Mouse (Mus musculus) bone marrow, adult 2 months (tissue): ENCODE data around the gene Cdan1. TPM values are rescaled to one million over a fixed set of nuclear protein-coding genes. Genes with fewer than 3 reads are reported as not detected.

Experiments used
- H3K27ac ChIP-seq: fragments of 200-500 bp; 2 replicates; pipeline ENCODE4 v1.5.1; 2012; ENCODE audit warnings: low read depth, mild to moderate bottlenecking, control low read depth, inconsistent platforms, low read length; ENCODE audit not compliant: control insufficient read depth, poor library complexity, insufficient read depth
- H3K4me1 ChIP-seq: fragments of 200-500 bp; 2 replicates; pipeline ENCODE4 v1.6.1; 2011; ENCODE audit warnings: low read length; ENCODE audit not compliant: control insufficient read depth, insufficient read depth
- H3K4me3 ChIP-seq: fragments of 200-500 bp; replicated peaks from 2 replicates; pipeline ENCODE3; 2011; ENCODE audit warnings: mild to moderate bottlenecking, low read depth, low read length, control low read depth; ENCODE audit not compliant: control insufficient read depth
- CTCF ChIP-seq: fragments of 200-500 bp; IDR thresholded peaks from 2 replicates; pipeline ENCODE4 v1.5.1; 2011; ENCODE audit warnings: low read length, control low read depth; ENCODE audit not compliant: control insufficient read depth, insufficient read depth
- POLR2A ChIP-seq: fragments of 200-500 bp; IDR thresholded peaks from 2 replicates; pipeline ENCODE4 v1.6.1; 2011; ENCODE audit warnings: low read depth, mild to moderate bottlenecking, control low read depth, low read length, borderline replicate concordance; ENCODE audit not compliant: control insufficient read depth
- WGBS: fragments of 180-500 bp; shearing (Covaris S2); methylation state at CpG from one replicate; pipeline ENCODE4 v1.1.7; 2018; 5-methylcytosine and 5-hydroxymethylcytosine counted together
- polyA plus RNA-seq: library from polyadenylated mRNA; stranded (reverse); fragments of >200 nt; gene quantifications from 2 replicates; pipeline ENCODE4 v1.2.4, GENCODE M21; 2011; ENCODE audit warnings: low replicate concordance; ENCODE audit not compliant: missing spikeins, insufficient read depth, insufficient read length

Cdan1 gene
- polyA plus RNA-seq, 1 experiment = 25.6 TPM

GRCm38 (mm10) chr2:120826936-120827638, 22.8 kb downstream of the Cdan1 start:
- Histone ChIP-seq H3K4me3 (no peak overlapping the region), H3K4me1 (no peaks in the 10 kb centered on the region), H3K27ac (no peak overlapping the region)
- no peak for TF ChIP-seq POLR2A
- TF ChIP-seq CTCF = no peak
- WGBS = 52% methylated on average over 1 of the region's 1 CpGs

GRCm38 (mm10) chr2:120770265-120770935, 79.5 kb downstream of the Cdan1 start:
- TF ChIP-seq POLR2A (no peak), CTCF (no peak)
- Histone ChIP-seq H3K4me1 (no peaks in the 10 kb centered on the region), H3K27ac (no peak overlapping the region), H3K4me3 (no peak overlapping the region)
- WGBS = 70% methylated on average over 2 of the region's 2 CpGs

GRCm38 (mm10) chr2:120761922-120762321, 88.0 kb downstream of the Cdan1 start:
- TF ChIP-seq POLR2A = no peak
- no peak for TF ChIP-seq CTCF
- H3K4me3 ChIP-seq = no peak overlapping the region
- H3K4me1 ChIP-seq = no peaks in the 10 kb centered on the region
- no peak overlapping the region for H3K27ac ChIP-seq

- Histone ChIP-seq H3K4me3 (no peak overlapping the region), H3K4me1 (no peaks in the 10 kb centered on the region), H3K27ac (no peak overlapping the region)
- TF ChIP-seq CTCF = no peak
- TF ChIP-seq POLR2A = no peak
- 85% methylated on average over 2 of the region's 2 CpGs for WGBS
Observed at GRCm38 (mm10) chr2:120748041-120748440, 101.9 kb downstream of the Cdan1 start.

DNA sequence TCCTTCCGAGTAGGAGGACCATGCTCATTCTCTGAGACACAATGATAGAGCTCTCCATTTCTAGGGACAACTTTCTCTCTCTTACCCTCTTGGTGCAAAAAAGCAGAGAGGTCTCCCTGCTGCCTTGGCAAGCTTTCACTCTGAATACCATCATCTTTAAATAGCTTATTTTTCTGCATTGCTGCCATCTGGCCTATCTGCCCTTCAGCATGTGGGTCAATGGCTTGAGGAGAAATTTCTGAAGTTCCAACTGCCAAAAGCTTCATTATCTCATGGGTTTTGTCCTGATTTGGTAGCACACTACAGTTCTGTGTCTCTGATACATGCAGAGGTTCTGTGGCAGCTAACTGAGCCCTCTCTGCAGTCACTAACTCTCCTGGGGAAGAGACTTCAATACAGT, 104.4 kb downstream of the Cdan1 start:
- WGBS = 91% methylated on average over 1 of the region's 1 CpGs
- Histone ChIP-seq H3K27ac (no peak overlapping the region), H3K4me3 (no peak overlapping the region), H3K4me1 (no peaks in the 10 kb centered on the region)
- no peak for TF ChIP-seq POLR2A

- 37% methylated on average over 7 of the region's 7 CpGs for WGBS
- TF ChIP-seq POLR2A (no peak), CTCF (no peak)
- peak overlapping the region; percentile 37 for H3K4me3 ChIP-seq
- peak overlapping the region; percentile 31; the same call in 1 of the 2 replicates for H3K27ac ChIP-seq
- H3K4me1 ChIP-seq = no peaks in the 10 kb centered on the region; the same call in 1 of the 2 replicates
Observed at GRCm38 (mm10) chr2:120731877-120732530, 117.9 kb downstream of the Cdan1 start.

- H3K4me1 ChIP-seq = no peaks in the 10 kb centered on the region; the same call in 1 of the 2 replicates
- under 1% methylated on average over 61 of the region's 61 CpGs for WGBS
- TF ChIP-seq POLR2A (peak; percentile 97), CTCF (no peak)
- peak overlapping the region; percentile 100 for H3K4me3 ChIP-seq
- peak overlapping the region; percentile 95 for H3K27ac ChIP-seq
Observed at GRCm38 (mm10) chr2:120731167-120731862, 118.6 kb downstream of the Cdan1 start.
